Mouse (Mus musculus) kidney, embryonic 15.5 days (tissue): ENCODE measurements around the gene Astn2. TPM values are rescaled to one million over a fixed set of nuclear protein-coding genes. Genes with fewer than 3 reads are reported as not detected.
A peak's percentile ranks its signal among the peaks of the same experiment; 100 is the strongest.

Experiments used
- ATAC-seq: fragments of 200-750 bp; cut with Nextera tagmentation; replicated peaks from 2 replicates; pipeline ENCODE4 v1.8.0; 2017; ENCODE audit warnings: moderate TSS enrichment; ENCODE audit not compliant: low FRiP score
- H3K27ac ChIP-seq: fragments of 300-500 bp; sonication (generic); 2 replicates; pipeline ENCODE4 v1.5.1; 2015; ENCODE audit warnings: mild to moderate bottlenecking, inconsistent platforms
- H3K27me3 ChIP-seq: fragments of 300-500 bp; sonication (generic); 2 replicates; pipeline ENCODE4 v1.6.1; 2015; ENCODE audit warnings: inconsistent platforms
- H3K36me3 ChIP-seq: fragments of 300-500 bp; sonication (generic); 2 replicates; pipeline ENCODE4 v1.6.1; 2015; ENCODE audit warnings: inconsistent platforms
- H3K4me1 ChIP-seq: fragments of 300-500 bp; sonication (generic); 2 replicates; pipeline ENCODE4 v1.6.1; 2015; ENCODE audit warnings: inconsistent platforms
- H3K4me2 ChIP-seq: fragments of 300-500 bp; sonication (generic); 2 replicates; pipeline ENCODE4 v1.6.1; 2015; ENCODE audit warnings: moderate library complexity, mild to moderate bottlenecking, inconsistent platforms
- H3K4me3 ChIP-seq: fragments of 300-500 bp; sonication (generic); replicated peaks from 2 replicates; pipeline ENCODE4 v1.5.1; 2015; ENCODE audit warnings: mild to moderate bottlenecking, inconsistent platforms
- H3K9ac ChIP-seq: fragments of 300-500 bp; sonication (generic); 2 replicates; pipeline ENCODE4 v1.6.1; 2015; ENCODE audit warnings: mild to moderate bottlenecking, inconsistent platforms
- H3K9me3 ChIP-seq: fragments of 300-500 bp; sonication (generic); replicated peaks from 2 replicates; pipeline ENCODE4 v1.6.1; 2016; ENCODE audit warnings: inconsistent platforms
- WGBS: fragments of 180-500 bp; shearing (Covaris S2); methylation state at CpG from one replicate; pipeline ENCODE4 v1.1.7; 2015; ENCODE audit warnings: mixed read lengths; 5-methylcytosine and 5-hydroxymethylcytosine counted together
- polyA plus RNA-seq: library from polyadenylated mRNA; unstranded; fragments of >200 nt; fragmentation: Nextera tagmentation; extraction: Ambion mirVana; gene quantifications from 2 replicates; pipeline ENCODE4 v1.2.1, GENCODE M21; 2015

Gene Astn2
- polyA plus RNA-seq, 1 experiment from 2014 or later: 0.70 TPM

GRCm38 (mm10) chr4:66393294-66393693, 11.1 kb downstream of the Astn2 start:
- 82% methylated on average over 4 of the region's 4 CpGs for WGBS
- no peak overlapping the region for H3K9ac ChIP-seq
- ATAC-seq: no peak
- 0 out of 2 replicates have a peak, but pooled peaks cover 4% of the 10 kb centered on the region for H3K27me3 ChIP-seq
- H3K27ac ChIP-seq: no peak overlapping the region
- H3K4me3 ChIP-seq: no peak overlapping the region
- no peaks in the 10 kb centered on the region for H3K4me1 ChIP-seq
- H3K4me2 ChIP-seq: no peak overlapping the region
- no peaks in the 10 kb centered on the region for H3K36me3 ChIP-seq
- no peaks in the 10 kb centered on the region for H3K9me3 ChIP-seq

- Histone ChIP-seq H3K9ac (no peak overlapping the region), H3K36me3 (no peaks in the 10 kb centered on the region), H3K27me3 (0 out of 2 replicates have a peak, but pooled peaks cover 4% of the 10 kb centered on the region), H3K4me3 (no peak overlapping the region), H3K9me3 (no peaks in the 10 kb centered on the region), H3K27ac (no peak overlapping the region), H3K4me2 (no peak overlapping the region), H3K4me1 (no peaks in the 10 kb centered on the region)
- 29% methylated on average over 4 of the region's 4 CpGs for WGBS
- no peak for ATAC-seq
Observed at GRCm38 (mm10) chr4:66390480-66390879, 13.9 kb downstream of the Astn2 start.

- Histone ChIP-seq H3K36me3 (no peaks in the 10 kb centered on the region), H3K27ac (0 out of 2 replicates have a peak overlapping the region, but pooled peaks have one; percentile 22), H3K9me3 (no peaks in the 10 kb centered on the region), H3K4me3 (no peak overlapping the region), H3K9ac (no peak overlapping the region), H3K27me3 (no peaks in the 10 kb centered on the region), H3K4me2 (no peak overlapping the region), H3K4me1 (peaks cover 6% of the 10 kb centered on the region)
- 27% methylated on average over 2 of the region's 2 CpGs for WGBS
- no peak for ATAC-seq
Observed at GRCm38 (mm10) chr4:66378586-66378985, 25.8 kb downstream of the Astn2 start.

GRCm38 (mm10) chr4:66370557-66371071, 33.8 kb downstream of the Astn2 start:
- no peak overlapping the region for H3K4me3 ChIP-seq
- H3K4me2 ChIP-seq: no peak overlapping the region
- H3K27ac ChIP-seq: 0 out of 2 replicates have a peak overlapping the region, but pooled peaks have one; percentile 9
- no peaks in the 10 kb centered on the region for H3K36me3 ChIP-seq
- no peak overlapping the region for H3K9ac ChIP-seq
- 55% methylated on average over 3 of the region's 3 CpGs for WGBS
- no peaks in the 10 kb centered on the region for H3K9me3 ChIP-seq
- peak; percentile 66; the same call in 1 of the 2 replicates for ATAC-seq
- peaks cover 6% of the 10 kb centered on the region; the same call in 1 of the 2 replicates for H3K4me1 ChIP-seq
- H3K27me3 ChIP-seq: no peaks in the 10 kb centered on the region

DNA sequence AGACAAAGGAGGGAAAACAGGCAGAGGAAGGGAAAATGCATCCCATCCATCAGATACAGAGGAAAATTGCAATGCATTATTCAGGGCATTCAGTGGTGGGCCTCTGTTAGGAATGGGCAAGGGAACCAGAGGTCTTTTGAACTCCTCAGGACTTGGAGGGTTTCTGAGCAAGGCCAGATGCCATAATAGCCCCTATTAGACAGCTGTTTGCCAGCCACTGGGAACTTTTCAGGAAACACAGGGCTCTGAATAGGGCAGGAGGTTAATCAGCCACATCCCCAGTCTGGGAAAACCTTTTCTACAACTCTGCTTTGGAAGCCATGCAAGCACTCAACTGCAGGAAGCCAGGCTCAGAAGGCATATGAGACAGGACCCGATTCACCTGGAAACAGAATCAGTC, 38.9 kb downstream of the Astn2 start:
- no peak for ATAC-seq
- no peak overlapping the region for H3K9ac ChIP-seq
- 60% methylated on average over 1 of the region's 1 CpGs for WGBS
- H3K4me3 ChIP-seq: no peak overlapping the region
- H3K4me1 ChIP-seq: peaks cover 4% of the 10 kb centered on the region; the same call in 1 of the 2 replicates
- H3K36me3 ChIP-seq: no peaks in the 10 kb centered on the region
- no peaks in the 10 kb centered on the region for H3K27me3 ChIP-seq
- no peaks in the 10 kb centered on the region for H3K9me3 ChIP-seq
- H3K27ac ChIP-seq: no peak overlapping the region
- no peak overlapping the region for H3K4me2 ChIP-seq

DNA sequence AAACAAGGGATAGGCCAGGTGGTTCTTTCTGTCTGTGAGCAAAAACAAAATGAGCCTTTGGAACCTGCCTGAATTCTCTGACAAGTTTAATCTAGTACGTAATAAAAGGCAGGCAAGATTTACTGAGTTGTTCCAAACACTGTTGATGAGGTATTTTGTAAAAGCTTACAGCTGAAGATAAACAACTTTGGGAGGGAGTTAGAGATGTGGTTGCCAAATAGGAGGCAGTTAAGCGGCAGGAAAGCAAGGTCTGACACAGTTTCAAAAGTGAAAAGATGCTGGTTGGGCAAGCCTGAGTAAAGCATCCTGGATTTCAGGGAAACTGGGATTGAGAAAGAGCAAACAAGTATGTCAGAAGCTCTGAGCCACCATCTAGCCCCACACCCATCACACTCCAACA, 59.8 kb downstream of the Astn2 start:
- Histone ChIP-seq H3K9ac (no peak overlapping the region), H3K27ac (no peak overlapping the region), H3K4me2 (no peak overlapping the region), H3K9me3 (no peaks in the 10 kb centered on the region), H3K4me1 (no peaks in the 10 kb centered on the region), H3K27me3 (no peaks in the 10 kb centered on the region), H3K4me3 (no peak overlapping the region), H3K36me3 (no peaks in the 10 kb centered on the region)
- no peak for ATAC-seq
- 54% methylated on average over 2 of the region's 2 CpGs for WGBS

DNA sequence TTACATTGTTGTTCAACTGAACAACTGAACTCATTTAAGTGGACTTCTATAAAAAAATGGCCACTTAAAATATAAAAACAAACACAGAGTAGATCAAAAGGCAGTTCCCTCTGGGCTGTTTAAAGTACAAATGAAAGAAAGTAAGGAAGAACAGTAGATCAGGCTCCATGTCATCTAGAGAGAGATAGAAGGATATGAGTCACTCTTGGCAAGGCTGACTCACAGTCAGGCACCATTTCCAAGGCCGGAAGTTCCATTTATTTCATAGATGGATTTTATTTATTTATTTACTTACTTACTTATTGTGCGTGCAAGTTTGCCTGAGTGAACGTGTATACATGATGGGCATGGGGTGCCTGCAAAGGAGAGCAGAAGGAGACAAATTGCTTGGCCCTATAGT, 67.0 kb downstream of the Astn2 start:
- peak overlapping the region; percentile 10; the same call in 1 of the 2 replicates for H3K27ac ChIP-seq
- 0 out of 2 replicates have a peak, but pooled peaks have one; percentile 22 for ATAC-seq
- 72% methylated on average over 3 of the region's 3 CpGs for WGBS

GRCm38 (mm10) chr4:66330600-66331285, 73.7 kb downstream of the Astn2 start:
- no peaks in the 10 kb centered on the region for H3K9me3 ChIP-seq
- 14% methylated on average over 4 of the region's 4 CpGs for WGBS
- ATAC-seq: no peak
- no peak overlapping the region for H3K27ac ChIP-seq
- H3K27me3 ChIP-seq: no peaks in the 10 kb centered on the region
- no peak overlapping the region for H3K4me3 ChIP-seq
- H3K4me2 ChIP-seq: no peak overlapping the region
- H3K4me1 ChIP-seq: no peaks in the 10 kb centered on the region
- H3K36me3 ChIP-seq: no peaks in the 10 kb centered on the region
- H3K9ac ChIP-seq: no peak overlapping the region

More for the DNA sequence above, 67.0 kb downstream of the Astn2 start:
- Histone ChIP-seq H3K9ac (no peak overlapping the region), H3K4me1 (peaks cover 7% of the 10 kb centered on the region; the same call in 1 of the 2 replicates), H3K4me2 (no peak overlapping the region), H3K9me3 (no peaks in the 10 kb centered on the region), H3K36me3 (no peaks in the 10 kb centered on the region), H3K27me3 (no peaks in the 10 kb centered on the region), H3K4me3 (no peak overlapping the region)

DNA sequence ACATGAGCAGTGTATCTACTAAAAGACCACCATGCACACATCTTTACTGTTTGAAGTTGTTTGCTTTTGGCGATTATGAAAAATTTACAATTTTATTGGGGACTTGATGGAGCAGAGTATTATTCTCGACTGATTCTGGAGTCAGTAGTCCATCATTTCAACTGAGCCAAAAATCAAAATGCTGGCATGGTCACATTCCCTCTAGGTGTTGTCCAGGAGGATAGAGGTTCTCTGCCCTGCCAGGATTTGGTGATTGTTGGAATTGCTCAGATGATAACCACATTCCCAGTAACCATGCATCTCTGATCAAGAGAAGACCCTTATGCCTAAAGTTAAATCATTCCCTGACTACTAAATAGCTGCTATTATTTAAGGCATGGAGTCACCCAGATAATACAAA, 83.4 kb downstream of the Astn2 start:
- H3K27me3 ChIP-seq: no peaks in the 10 kb centered on the region
- 77% methylated on average over 2 of the region's 2 CpGs for WGBS
- no peak for ATAC-seq

DNA sequence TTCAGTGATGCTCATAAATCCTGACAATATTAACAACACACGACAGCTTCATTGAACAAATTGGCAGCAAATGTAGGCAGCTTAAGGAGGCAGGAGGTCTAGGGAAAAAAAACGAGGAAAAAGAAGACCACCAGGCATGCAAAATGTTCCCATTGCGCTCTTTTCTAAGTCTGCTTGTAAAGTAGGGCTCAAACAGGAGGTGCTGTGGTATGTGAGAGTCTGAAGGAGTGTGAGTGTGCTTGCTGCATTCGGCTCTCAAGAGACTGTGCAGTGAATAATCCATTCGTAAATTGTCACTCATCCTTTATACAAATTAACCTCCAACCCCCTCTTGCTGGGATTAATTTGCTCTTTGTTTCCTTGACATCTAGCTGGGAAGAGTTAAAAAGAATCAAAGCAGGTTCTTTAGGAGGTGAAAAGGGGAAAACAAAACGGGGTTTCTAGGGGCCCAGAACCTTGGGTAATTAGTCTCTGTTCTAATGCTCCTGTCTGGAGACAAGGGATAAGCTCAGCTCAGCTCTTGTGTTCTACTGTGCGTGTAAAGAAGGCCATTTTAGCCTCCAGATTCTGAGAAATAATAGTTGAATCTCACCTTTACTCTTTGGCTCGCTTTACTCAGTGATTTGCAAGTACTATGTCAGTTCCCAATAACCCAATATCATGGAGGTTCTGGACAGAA, 89.5 kb downstream of the Astn2 start:
- Histone ChIP-seq H3K27me3 (no peaks in the 10 kb centered on the region), H3K9ac (no peak overlapping the region), H3K27ac (no peak overlapping the region), H3K9me3 (no peaks in the 10 kb centered on the region), H3K4me2 (no peak overlapping the region), H3K4me1 (no peaks in the 10 kb centered on the region), H3K36me3 (no peaks in the 10 kb centered on the region), H3K4me3 (no peak overlapping the region)
- 45% methylated on average over 8 of the region's 8 CpGs for WGBS
- ATAC-seq: no peak

More for the DNA sequence above, 83.4 kb downstream of the Astn2 start:
- Histone ChIP-seq H3K9ac (no peak overlapping the region), H3K27ac (no peak overlapping the region), H3K4me1 (no peaks in the 10 kb centered on the region), H3K4me3 (no peak overlapping the region), H3K4me2 (no peak overlapping the region), H3K36me3 (no peaks in the 10 kb centered on the region), H3K9me3 (no peaks in the 10 kb centered on the region)

GRCm38 (mm10) chr4:66312733-66313132, 91.7 kb downstream of the Astn2 start:
- Histone ChIP-seq H3K4me3 (no peak overlapping the region), H3K9me3 (no peaks in the 10 kb centered on the region), H3K36me3 (no peaks in the 10 kb centered on the region), H3K4me1 (no peaks in the 10 kb centered on the region), H3K27me3 (no peaks in the 10 kb centered on the region), H3K9ac (no peak overlapping the region), H3K4me2 (no peak overlapping the region), H3K27ac (no peak overlapping the region)
- no peak for ATAC-seq
- WGBS: 59% methylated on average over 1 of the region's 1 CpGs

DNA sequence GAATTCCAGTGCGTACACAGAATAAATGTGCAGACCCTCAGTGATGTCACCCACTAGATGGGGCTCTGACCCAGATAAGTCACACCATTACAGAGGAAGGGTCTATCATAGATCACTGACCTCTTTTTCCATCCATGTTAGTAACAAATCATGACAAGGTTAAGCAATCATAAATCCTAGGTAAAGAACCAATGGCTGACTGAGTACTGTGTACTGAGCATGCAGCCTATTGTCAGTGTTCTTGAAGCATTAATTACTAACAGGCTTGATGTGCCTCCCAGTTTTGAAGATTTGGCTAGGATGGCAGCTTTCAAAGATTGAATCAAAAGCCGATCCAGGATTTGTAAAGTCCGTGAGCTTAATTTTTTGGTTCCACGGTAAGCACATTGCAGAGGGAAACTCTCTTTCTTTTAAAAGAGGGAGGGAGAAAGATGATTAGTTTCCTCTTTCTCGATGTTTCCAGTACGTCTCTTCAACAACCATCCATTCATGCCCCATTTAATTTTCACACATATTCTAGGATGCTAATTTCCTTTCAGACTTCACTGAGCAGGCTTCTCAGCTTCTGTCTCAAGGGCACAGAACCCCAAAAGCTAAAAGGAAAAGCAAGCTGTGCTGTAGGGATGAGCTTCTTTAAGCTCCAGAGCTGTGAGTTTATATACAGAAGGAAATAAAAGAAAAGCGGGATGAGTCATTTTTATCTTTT, 93.9 kb downstream of the Astn2 start:
- WGBS: 85% methylated on average over 7 of the region's 7 CpGs
- no peaks in the 10 kb centered on the region for H3K9me3 ChIP-seq
- no peaks in the 10 kb centered on the region for H3K27me3 ChIP-seq
- H3K4me3 ChIP-seq: no peak overlapping the region
- no peaks in the 10 kb centered on the region for H3K36me3 ChIP-seq
- H3K4me2 ChIP-seq: no peak overlapping the region
- H3K27ac ChIP-seq: no peak overlapping the region
- no peaks in the 10 kb centered on the region for H3K4me1 ChIP-seq
- no peak for ATAC-seq
- no peak overlapping the region for H3K9ac ChIP-seq
